Comparison of ENCODE assay signal across 9 mouse cellular contexts in the genomic region with DNA sequence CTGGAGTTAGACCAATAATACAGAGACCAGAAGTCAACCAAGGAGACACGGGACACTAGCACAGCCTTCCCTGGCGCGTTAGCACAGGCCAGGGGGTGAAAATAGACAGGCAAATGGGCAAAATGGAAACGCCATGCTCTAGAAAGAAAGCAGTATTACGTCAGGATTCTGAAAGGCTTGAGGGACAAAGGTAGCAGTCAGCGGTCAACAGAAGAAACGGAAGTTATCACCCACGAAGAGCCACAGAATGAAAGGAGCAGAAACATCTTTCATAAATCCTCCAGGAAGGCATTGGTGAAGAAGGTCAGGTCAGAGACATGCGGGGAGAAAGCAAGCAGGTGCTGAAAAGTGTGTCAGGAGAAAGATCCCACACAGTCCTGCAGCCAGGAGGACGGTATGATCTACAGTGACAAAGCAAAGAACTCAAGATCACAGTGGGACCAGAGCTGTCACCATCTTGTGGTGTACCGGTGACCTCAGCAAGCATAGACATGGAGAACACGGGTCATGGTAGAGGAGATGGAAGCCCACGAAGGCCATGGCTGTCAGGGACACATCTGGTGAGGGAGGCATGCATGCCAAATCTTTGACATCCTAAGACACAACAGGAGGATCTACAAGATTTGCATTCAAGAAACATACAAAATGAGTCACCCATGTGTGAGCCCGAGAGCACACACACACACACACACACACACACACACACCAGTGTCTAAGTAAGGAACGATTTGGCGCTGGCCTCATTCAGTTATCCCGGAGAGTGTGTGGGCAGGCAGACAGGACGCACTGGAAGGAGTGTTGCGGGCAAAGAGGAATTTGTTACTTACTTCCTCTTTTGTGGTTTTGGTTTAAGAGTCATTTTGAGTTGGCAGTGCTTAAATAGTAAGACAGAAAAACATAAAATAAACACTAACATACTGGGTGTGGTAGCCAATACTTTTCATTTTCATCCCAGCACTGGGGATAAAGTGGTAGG.
A peak's percentile ranks its signal among the peaks of the same experiment; 100 is the strongest.
DNase-seq lines count a peak whose midpoint lies in the region.
"Had no signal": no experiment of that assay in that cellular context is flagged by ENCODE, and none has a peak within 500 bp of the region (broad histone marks: within the 10 kb centered on the region; RNA-seq: fewer than 3 reads in every experiment).

No protein-coding gene starts in this region.

- peak; percentile 9 to 41 for DNase-seq in frontal cortex, postnatal 36 days (ENCODE audit: low spot score in 2 of 2)
- DNase-seq in frontal cortex, postnatal 14 days (ENCODE audit: low spot score in 2 of 2), result no peak
- peak; percentile 28 for DNase-seq in right cerebral cortex, postnatal 14 days
- no peak for DNase-seq in right cerebral cortex, postnatal 36 days (ENCODE audit: low spot score in 2 of 2)
- DNase-seq in lung, postnatal 36 days, result peak; percentile 62
- no peak for DNase-seq in cerebellum, postnatal 25 days
- DNase-seq in adrenal gland, adult 8-10 months, result no peak
- DNase-seq in cerebellum, adult 8-10 months, result no peak
- DNase-seq: cerebellum, adult 11-12 months had no signal

Comparison
In these comparisons a context has a peak if more than half of its experiments do, and no peak if none do; other contexts are left out.
1. DNase-seq: peak in frontal cortex, postnatal 36 days (2 of 2), right cerebral cortex, postnatal 14 days (single experiment) and lung, postnatal 36 days (single experiment); none in frontal cortex, postnatal 14 days (0 of 2), right cerebral cortex, postnatal 36 days (0 of 2), cerebellum, postnatal 25 days (0 of 2), adrenal gland, adult 8-10 months (single experiment) and cerebellum, adult 8-10 months (single experiment).